Mouse (Mus musculus) kidney, postnatal 10 days (tissue): Measurements from ENCODE around the gene Pdk4.

Experiments used
- DNase-seq: peaks from one replicate; pipeline ENCODE4 v3.0.0; 2021; ENCODE audit warnings: mixed read lengths

The Pdk4 gene

DNA sequence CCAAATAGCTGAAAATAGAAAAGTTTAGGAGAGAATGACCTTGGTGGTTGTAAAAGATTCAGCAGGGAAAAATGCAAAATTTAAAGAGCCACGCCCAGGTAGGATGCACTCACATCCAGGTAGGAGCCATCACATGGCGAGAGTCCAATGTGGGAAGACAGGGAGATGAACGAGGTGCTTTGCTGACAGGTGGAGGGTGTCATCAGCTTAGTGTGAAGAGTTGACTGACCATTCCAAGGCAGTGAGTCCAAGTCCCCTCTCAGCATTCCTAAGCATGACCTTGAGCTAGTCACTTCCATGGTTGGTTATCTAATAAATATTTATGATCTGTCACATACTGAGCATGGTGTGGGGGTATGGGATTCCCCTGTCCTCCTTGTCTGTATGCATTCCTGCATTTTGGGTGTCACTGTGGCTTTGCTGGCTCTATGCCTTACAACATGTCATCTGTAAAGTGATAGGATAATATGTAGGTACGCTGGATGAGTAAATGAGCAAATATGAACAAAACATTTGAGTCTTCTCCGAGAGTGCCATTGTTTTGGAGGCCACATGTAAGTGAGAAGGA lies 51.7 kb downstream of the Pdk4 start:
- DNase-seq = no peak

DNA sequence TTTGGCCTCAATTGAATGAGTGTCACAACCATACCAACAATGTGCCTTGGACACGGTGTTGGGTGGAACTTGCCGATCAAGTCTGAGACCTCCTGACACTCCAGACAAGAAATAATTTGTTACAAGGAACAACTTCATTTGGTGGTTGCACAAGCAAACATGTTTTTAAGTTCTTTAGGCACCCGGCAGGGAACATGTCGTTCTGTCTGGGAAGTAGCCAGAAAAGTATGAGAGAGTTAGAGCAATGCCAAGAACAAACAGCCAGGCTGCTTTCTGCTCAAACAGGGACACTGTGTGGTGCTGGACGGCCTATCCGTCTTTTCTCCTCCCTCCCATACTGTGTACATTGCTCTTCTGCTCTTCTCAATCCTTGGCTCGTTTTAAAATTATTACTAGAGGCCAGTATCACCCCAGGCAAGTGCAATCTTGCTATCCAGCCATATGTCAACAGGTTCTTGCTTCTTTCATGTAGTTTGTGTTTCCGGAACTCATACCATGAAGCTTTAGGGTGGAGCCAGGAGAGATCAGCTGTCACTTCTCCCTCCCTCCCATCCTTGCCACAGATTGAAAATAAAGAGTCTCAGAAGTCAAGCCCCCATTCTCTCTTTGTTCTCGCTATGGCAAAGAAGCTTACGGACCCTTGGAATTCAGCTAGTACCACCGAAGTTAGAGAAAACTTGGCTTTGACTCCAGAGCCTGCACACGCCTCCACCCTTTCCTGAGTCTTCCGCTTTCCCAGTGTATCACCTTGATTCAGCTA lies 52.8 kb downstream of the Pdk4 start:
- DNase-seq = no peak

DNA sequence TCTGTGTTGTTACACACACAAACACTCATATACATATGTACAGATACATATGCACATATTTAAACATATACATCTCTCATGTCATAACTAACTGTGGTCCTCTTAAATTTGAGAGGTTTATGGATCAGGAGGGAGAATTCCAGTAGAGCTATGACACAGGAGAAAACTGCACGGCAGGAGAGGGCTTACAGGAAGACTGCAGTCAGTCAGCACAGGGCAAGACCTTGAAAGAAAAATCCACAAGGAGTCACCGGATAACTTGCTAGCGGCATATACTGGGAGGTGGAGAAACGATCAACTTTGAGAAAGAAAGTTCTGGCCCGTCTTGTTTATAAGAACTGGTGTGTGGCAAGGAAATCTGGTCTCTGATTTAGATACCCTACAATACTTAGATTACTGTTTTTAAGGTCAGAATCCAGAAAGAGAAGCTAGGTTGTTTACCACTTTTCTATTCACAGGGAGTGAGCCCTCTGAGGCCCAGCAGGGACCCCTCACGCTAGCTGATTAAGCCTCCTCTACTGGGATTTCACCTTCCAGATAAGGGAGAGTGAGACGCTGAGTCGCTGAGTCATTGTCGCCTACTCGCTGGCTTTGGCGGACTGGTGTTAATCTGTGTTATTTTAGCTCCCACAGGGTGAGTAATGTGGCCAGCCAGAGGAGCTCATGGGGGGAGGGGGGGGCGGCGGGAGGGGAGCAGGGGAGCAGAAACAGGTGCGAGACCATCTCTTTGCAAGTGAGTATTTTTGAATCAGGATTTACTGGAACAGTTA lies 53.6 kb downstream of the Pdk4 start:
- peak; percentile 22 for DNase-seq

DNA sequence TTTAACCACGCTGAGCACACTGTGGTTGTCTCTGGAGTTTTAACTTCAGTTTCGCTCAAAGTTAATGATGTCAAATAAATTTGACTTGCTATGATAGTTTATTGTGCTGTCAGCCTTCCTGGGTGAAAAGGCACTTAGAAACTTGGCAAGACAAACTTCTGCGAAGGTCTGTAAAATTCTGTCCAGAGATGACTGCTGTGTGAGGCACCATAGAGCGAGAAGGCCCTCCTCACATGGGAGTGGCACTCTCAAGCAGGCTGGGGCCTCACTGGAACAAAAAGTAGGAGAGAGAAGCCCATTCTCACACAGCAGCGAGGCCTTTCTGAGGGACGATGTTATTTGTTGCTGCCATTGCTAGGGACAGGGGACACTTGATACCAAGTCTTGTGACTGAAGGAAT lies 54.9 kb downstream of the Pdk4 start:
- no peak for DNase-seq

DNA sequence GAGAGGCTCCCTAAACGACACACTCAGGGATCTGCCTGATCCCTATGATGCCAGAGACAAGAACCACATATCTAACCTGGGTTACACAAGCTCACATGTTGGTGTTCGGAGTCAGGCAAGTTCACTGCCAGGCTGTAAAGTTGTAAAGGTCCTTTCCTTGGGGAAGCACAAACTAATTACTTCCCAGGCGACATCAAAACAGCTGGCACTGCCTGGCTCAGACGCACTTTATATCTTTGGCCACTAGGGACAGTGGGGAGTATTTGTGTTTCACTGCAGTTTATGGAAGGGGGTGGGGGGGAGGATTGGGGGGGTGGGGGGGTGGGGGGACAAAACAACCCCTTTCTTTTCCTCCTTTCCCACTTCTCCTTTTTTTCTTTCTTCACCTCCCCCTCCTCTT lies 58.4 kb downstream of the Pdk4 start:
- peak; percentile 22 for DNase-seq

DNA sequence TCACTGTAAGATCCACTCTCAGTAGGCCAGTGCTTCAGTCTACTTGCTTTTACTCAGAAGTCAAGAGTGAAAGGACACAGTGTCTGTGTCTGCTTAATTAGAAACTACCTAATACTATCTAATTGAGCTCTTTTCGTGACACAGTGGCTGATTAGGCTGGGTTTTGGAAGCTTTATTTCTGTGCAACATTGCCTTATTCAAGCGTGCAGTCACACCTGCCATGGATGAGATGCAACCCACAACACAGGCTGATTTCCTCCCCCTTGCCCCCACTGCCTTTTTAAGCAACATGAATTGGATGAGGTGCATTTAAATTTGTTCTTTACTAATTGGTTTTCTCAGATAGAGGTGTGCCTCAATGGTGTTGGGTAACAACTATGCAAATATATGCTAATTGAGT lies 62.2 kb downstream of the Pdk4 start:
- no peak for DNase-seq
